Mouse (Mus musculus) heart, embryonic 15.5 days (tissue): ENCODE data around the gene Rbfox1. TPM values are rescaled to one million over a fixed set of nuclear protein-coding genes. Genes with fewer than 3 reads are reported as not detected.

ENCODE experiments used
- ATAC-seq: fragments of 200-750 bp; cut with Nextera tagmentation; replicated peaks from 2 replicates; pipeline ENCODE4 v1.8.0; 2017; ENCODE audit warnings: low read depth, moderate TSS enrichment; ENCODE audit not compliant: insufficient number of reproducible peaks, insufficient read depth, low FRiP score
- H3K27ac ChIP-seq: fragments of 300-500 bp; sonication (generic); 2 replicates; pipeline ENCODE4 v1.5.1; 2015; ENCODE audit warnings: mild to moderate bottlenecking, inconsistent platforms
- H3K27me3 ChIP-seq: fragments of 300-500 bp; sonication (generic); 2 replicates; pipeline ENCODE4 v1.6.1; 2015; ENCODE audit warnings: inconsistent platforms
- H3K36me3 ChIP-seq: fragments of 300-500 bp; sonication (generic); 2 replicates; pipeline ENCODE4 v1.6.1; 2015; ENCODE audit warnings: mild to moderate bottlenecking, inconsistent platforms
- H3K4me1 ChIP-seq: fragments of 300-500 bp; sonication (generic); replicated peaks from 2 replicates; pipeline ENCODE4 v1.6.1; 2015; ENCODE audit warnings: inconsistent platforms
- H3K4me2 ChIP-seq: fragments of 300-500 bp; sonication (generic); 2 replicates; pipeline ENCODE4 v1.6.1; 2015; ENCODE audit warnings: inconsistent platforms, mild to moderate bottlenecking, moderate library complexity
- H3K4me3 ChIP-seq: fragments of 300-500 bp; sonication (generic); 2 replicates; pipeline ENCODE4 v1.5.1; 2015; ENCODE audit warnings: mild to moderate bottlenecking, inconsistent platforms
- H3K9ac ChIP-seq: fragments of 300-500 bp; sonication (generic); 2 replicates; pipeline ENCODE4 v1.6.1; 2015; ENCODE audit warnings: mild to moderate bottlenecking, inconsistent platforms
- H3K9me3 ChIP-seq: fragments of 300-500 bp; sonication (generic); replicated peaks from 2 replicates; pipeline ENCODE4 v1.6.1; 2016; ENCODE audit warnings: inconsistent platforms
- WGBS: fragments of 180-500 bp; shearing (Covaris S2); methylation state at CpG from one replicate; pipeline ENCODE4 v1.1.7; 2015; ENCODE audit warnings: mixed read lengths; 5-methylcytosine and 5-hydroxymethylcytosine counted together
- polyA plus RNA-seq: library from polyadenylated mRNA; unstranded; fragments of >200 nt; fragmentation: Nextera tagmentation; extraction: Ambion mirVana; gene quantifications from 2 replicates; pipeline ENCODE4 v1.2.1, GENCODE M21; 2015

Gene Rbfox1
- polyA plus RNA-seq, 1 experiment from 2014 or later, result 4.9 TPM

DNA sequence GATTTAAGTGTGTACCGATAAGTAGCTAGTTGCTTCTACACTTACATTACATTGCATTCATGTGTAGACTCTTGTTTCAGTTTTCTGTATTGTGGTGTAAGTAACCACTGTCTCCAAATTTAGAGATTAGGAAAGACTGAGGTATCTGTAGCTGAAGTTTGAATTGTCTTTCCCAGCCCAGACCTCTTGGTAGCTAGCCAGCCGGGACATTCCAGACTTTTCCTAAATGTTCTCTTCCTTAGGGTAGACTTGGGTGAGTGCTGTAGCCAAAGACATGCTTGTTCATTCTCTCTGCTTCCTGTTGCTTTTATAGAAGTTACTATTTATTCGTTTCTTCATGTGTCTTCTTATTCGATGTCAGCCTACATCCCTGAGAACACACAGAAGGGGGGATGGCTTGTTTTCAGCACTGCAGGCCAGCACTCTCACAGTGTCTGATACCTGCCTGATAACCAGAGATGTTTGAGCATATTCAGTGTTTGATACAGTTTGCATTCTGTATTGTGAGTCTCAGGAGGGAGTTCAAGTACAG lies 538.8 kb downstream of the Rbfox1 start:
- Histone ChIP-seq H3K9ac (no peak overlapping the region), H3K4me3 (no peak overlapping the region), H3K4me2 (no peak overlapping the region), H3K9me3 (no peaks in the 10 kb centered on the region), H3K27ac (no peak overlapping the region), H3K27me3 (no peaks in the 10 kb centered on the region), H3K4me1 (no peaks in the 10 kb centered on the region), H3K36me3 (no peaks in the 10 kb centered on the region)
- no peak for ATAC-seq
- WGBS, result 72% methylated on average over 4 of the region's 4 CpGs

DNA sequence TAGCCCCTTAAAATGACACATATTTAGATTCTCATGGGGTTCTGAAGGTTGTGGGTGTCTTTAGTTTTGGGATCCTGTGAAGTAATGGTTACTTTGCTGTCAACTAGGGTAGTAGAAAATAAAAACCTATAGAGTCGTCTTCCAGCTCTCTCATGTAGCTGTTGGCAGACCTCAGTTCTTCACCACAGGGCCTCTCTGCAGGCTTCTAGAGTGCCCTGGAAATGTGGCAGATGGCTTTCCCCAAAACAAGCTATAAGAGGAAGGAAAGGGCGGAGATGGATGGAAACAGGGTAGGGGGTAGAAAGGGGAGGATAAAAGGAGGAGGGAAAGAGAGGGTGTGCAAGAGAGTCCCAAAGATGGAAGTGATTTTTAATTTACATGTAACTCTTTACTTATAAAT lies 539.6 kb downstream of the Rbfox1 start:
- 57% methylated on average over 2 of the region's 2 CpGs for whole genome bisulfite sequencing
- no peaks in the 10 kb centered on the region for H3K36me3 ChIP-seq
- no peak overlapping the region for H3K4me3 ChIP-seq
- no peaks in the 10 kb centered on the region for H3K4me1 ChIP-seq
- no peaks in the 10 kb centered on the region for H3K27me3 ChIP-seq
- H3K9ac ChIP-seq, result no peak overlapping the region
- H3K27ac ChIP-seq, result no peak overlapping the region
- H3K9me3 ChIP-seq, result no peaks in the 10 kb centered on the region
- no peak for ATAC-seq
- no peak overlapping the region for H3K4me2 ChIP-seq

- Histone ChIP-seq H3K4me3 (no peak overlapping the region), H3K9me3 (no peaks in the 10 kb centered on the region), H3K4me2 (no peak overlapping the region), H3K27ac (no peak overlapping the region), H3K36me3 (no peaks in the 10 kb centered on the region), H3K9ac (no peak overlapping the region), H3K27me3 (no peaks in the 10 kb centered on the region), H3K4me1 (no peaks in the 10 kb centered on the region)
- no peak for ATAC-seq
- 72% methylated on average over 12 of the region's 12 CpGs for WGBS
Observed at GRCm38 (mm10) chr16:6427292-6428281, 542.4 kb downstream of the Rbfox1 start.

DNA sequence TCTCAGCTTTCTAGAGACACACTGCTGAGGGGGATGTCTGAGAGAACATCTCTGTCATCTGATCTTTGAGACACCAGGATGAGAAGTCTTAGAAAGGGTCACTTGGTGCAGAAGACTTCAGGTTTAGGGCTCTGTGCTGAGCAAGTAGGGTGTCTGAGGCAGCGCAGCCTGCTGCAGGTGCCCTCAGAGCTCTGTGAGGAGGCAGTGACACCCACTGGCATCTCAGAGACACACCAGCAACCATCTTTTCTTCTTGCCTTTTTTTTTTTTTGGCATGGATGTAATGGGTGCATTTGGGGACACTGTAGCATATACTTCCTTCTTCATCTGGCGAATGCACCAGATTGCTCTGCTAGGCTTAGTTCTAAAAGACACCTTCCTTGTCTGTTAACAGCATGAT lies 545.8 kb downstream of the Rbfox1 start:
- Histone ChIP-seq H3K27me3 (no peaks in the 10 kb centered on the region), H3K9me3 (no peaks in the 10 kb centered on the region), H3K4me3 (no peak overlapping the region), H3K27ac (no peak overlapping the region), H3K4me1 (no peaks in the 10 kb centered on the region), H3K4me2 (no peak overlapping the region), H3K36me3 (no peaks in the 10 kb centered on the region), H3K9ac (no peak overlapping the region)
- no peak for ATAC-seq
- WGBS, result 76% methylated on average over 2 of the region's 2 CpGs

DNA sequence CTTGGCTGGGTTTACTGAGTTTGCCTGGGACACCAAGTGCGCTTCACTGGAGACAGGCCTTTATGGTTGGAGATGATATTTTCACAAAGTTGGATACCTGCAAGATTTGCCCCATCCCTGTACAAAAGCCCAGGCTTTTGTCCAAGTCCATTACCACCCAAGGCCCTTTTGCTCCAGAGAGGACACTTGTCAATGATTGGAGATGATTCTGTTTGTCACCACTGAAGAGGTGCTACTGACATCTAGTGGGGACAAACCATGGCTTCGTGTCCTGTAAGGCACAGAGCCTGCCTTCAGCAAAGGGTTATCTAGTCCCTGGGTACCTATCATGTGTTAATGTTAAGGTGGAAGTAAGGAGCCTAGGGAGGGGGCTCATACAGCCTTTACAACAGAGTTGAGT lies 551.3 kb downstream of the Rbfox1 start:
- WGBS, result 56% methylated on average over 2 of the region's 2 CpGs
- no peaks in the 10 kb centered on the region for H3K4me1 ChIP-seq
- no peak overlapping the region for H3K9ac ChIP-seq
- H3K36me3 ChIP-seq, result no peaks in the 10 kb centered on the region
- H3K27me3 ChIP-seq, result no peaks in the 10 kb centered on the region
- H3K27ac ChIP-seq, result no peak overlapping the region
- H3K9me3 ChIP-seq, result no peaks in the 10 kb centered on the region
- no peak for ATAC-seq
- H3K4me2 ChIP-seq, result no peak overlapping the region
- no peak overlapping the region for H3K4me3 ChIP-seq

- peak; percentile 35; the same call in 1 of the 2 replicates for ATAC-seq
- Histone ChIP-seq H3K36me3 (no peaks in the 10 kb centered on the region), H3K9ac (no peak overlapping the region), H3K27ac (no peak overlapping the region), H3K4me2 (peak overlapping the region; percentile 47), H3K4me1 (peaks cover 6% of the 10 kb centered on the region), H3K27me3 (no peaks in the 10 kb centered on the region), H3K9me3 (no peaks in the 10 kb centered on the region), H3K4me3 (0 out of 2 replicates have a peak overlapping the region, but pooled peaks have one; percentile 1)
- WGBS, result 12% methylated on average over 5 of the region's 5 CpGs
Observed at GRCm38 (mm10) chr16:6448250-6448649, 563.1 kb downstream of the Rbfox1 start.

DNA sequence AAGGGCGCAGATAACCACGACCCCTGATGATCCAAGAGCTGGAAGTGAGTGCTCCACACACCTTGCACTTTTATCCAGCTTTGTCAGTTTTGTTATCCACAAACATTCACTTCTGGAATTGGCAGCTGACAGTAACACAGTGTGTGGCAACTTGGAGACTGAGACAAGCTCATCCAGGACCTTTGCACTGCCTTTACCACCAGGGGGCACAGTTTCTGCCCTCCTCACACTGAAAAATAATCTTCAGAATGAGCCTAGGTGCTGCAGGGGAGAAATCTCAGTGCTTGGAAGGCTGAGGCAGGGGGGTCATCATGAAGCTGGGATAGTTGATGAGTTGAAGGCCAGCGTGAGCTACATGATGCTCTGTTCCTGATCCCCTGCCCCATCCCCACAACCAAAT lies 570.2 kb downstream of the Rbfox1 start:
- H3K27me3 ChIP-seq, result no peaks in the 10 kb centered on the region
- no peak overlapping the region for H3K4me2 ChIP-seq
- WGBS, result 67% methylated on average over 3 of the region's 3 CpGs
- no peak overlapping the region for H3K27ac ChIP-seq
- H3K36me3 ChIP-seq, result no peaks in the 10 kb centered on the region
- H3K4me1 ChIP-seq, result no peaks in the 10 kb centered on the region
- no peak overlapping the region for H3K4me3 ChIP-seq
- no peak for ATAC-seq
- H3K9ac ChIP-seq, result no peak overlapping the region
- H3K9me3 ChIP-seq, result no peaks in the 10 kb centered on the region

- Histone ChIP-seq H3K9ac (no peak overlapping the region), H3K4me1 (0 out of 2 replicates have a peak, but pooled peaks cover 5% of the 10 kb centered on the region), H3K36me3 (no peaks in the 10 kb centered on the region), H3K27me3 (peaks cover 6% of the 10 kb centered on the region; the same call in 1 of the 2 replicates), H3K4me2 (no peak overlapping the region), H3K27ac (no peak overlapping the region), H3K4me3 (no peak overlapping the region), H3K9me3 (no peaks in the 10 kb centered on the region)
- 36% methylated on average over 1 of the region's 1 CpGs for WGBS
- ATAC-seq, result no peak
Observed at GRCm38 (mm10) chr16:6479094-6479590, 594.0 kb downstream of the Rbfox1 start.

GRCm38 (mm10) chr16:6479616-6480410 lies 594.7 kb downstream of the Rbfox1 start:
- H3K9ac ChIP-seq, result no peak overlapping the region
- H3K4me3 ChIP-seq, result no peak overlapping the region
- H3K4me2 ChIP-seq, result no peak overlapping the region
- WGBS, result 27% methylated on average over 3 of the region's 3 CpGs
- 0 out of 2 replicates have a peak, but pooled peaks cover 5% of the 10 kb centered on the region for H3K4me1 ChIP-seq
- no peaks in the 10 kb centered on the region for H3K9me3 ChIP-seq
- H3K27ac ChIP-seq, result no peak overlapping the region
- peaks cover 6% of the 10 kb centered on the region; the same call in 1 of the 2 replicates for H3K27me3 ChIP-seq
- no peak; the same call in 1 of the 2 replicates for ATAC-seq
- H3K36me3 ChIP-seq, result no peaks in the 10 kb centered on the region

GRCm38 (mm10) chr16:6480411-6480728 lies 595.2 kb downstream of the Rbfox1 start:
- no peak overlapping the region for H3K4me2 ChIP-seq
- H3K4me3 ChIP-seq, result no peak overlapping the region
- no peaks in the 10 kb centered on the region for H3K9me3 ChIP-seq
- H3K27ac ChIP-seq, result no peak overlapping the region
- no peaks in the 10 kb centered on the region for H3K36me3 ChIP-seq
- WGBS, result 9% methylated on average over 5 of the region's 5 CpGs
- no peak for ATAC-seq
- peaks cover 6% of the 10 kb centered on the region; the same call in 1 of the 2 replicates for H3K27me3 ChIP-seq
- H3K9ac ChIP-seq, result no peak overlapping the region
- H3K4me1 ChIP-seq, result 0 out of 2 replicates have a peak, but pooled peaks cover 5% of the 10 kb centered on the region

- H3K9ac ChIP-seq, result no peak overlapping the region
- no peak for ATAC-seq
- no peak overlapping the region for H3K27ac ChIP-seq
- 0 out of 2 replicates have a peak, but pooled peaks cover 4% of the 10 kb centered on the region for H3K27me3 ChIP-seq
- no peak overlapping the region for H3K4me2 ChIP-seq
- H3K36me3 ChIP-seq, result no peaks in the 10 kb centered on the region
- H3K4me3 ChIP-seq, result no peak overlapping the region
- WGBS, result 61% methylated on average over 8 of the region's 8 CpGs
- no peaks in the 10 kb centered on the region for H3K9me3 ChIP-seq
- 0 out of 2 replicates have a peak, but pooled peaks cover 5% of the 10 kb centered on the region for H3K4me1 ChIP-seq
Observed at GRCm38 (mm10) chr16:6483628-6484027, 598.5 kb downstream of the Rbfox1 start.
